Mouse (Mus musculus) ES-E14 (cell line): ENCODE data around the gene Akap2. TPM values are rescaled to one million over a fixed set of nuclear protein-coding genes. Genes with fewer than 3 reads are reported as not detected.

Source experiments
- DNase-seq: peaks from one replicate; pipeline ENCODE4 v3.0.0-alpha.2; 2013; ENCODE audit warnings: low read depth, low spot score
- H3K27ac ChIP-seq: 2 replicates; pipeline ENCODE4 v1.5.1; 2012; ENCODE audit warnings: low read depth, mild to moderate bottlenecking, low read length, moderate library complexity, mixed read lengths; ENCODE audit not compliant: poor library complexity, insufficient read depth, severe bottlenecking
- H3K36me3 ChIP-seq: 2 replicates; pipeline ENCODE4 v1.6.1; 2012; ENCODE audit warnings: mild to moderate bottlenecking, low read length, moderate library complexity, mixed read lengths; ENCODE audit not compliant: control insufficient read depth, poor library complexity, insufficient read depth, severe bottlenecking
- H3K4me1 ChIP-seq, 2 experiments: fragments of 150-350 bp in 1 of 2; sonication (generic) in 1 of 2; 2 replicates each; pipeline ENCODE4 v1.6.1; 2012; ENCODE audit warnings: low read length in 2 of 2, mild to moderate bottlenecking in 1 of 2, mixed read lengths in 1 of 2; ENCODE audit not compliant: control insufficient read depth in 2 of 2, insufficient read depth in 2 of 2, poor library complexity in 1 of 2
- H3K4me3 ChIP-seq, 2 experiments: fragments of 150-350 bp in 1 of 2; sonication (generic) in 1 of 2; 2 replicates each; pipeline ENCODE4 v1.5.1; 2012; ENCODE audit warnings: low read length in 2 of 2, low read depth in 1 of 2, mild to moderate bottlenecking in 1 of 2, mixed read lengths in 1 of 2; ENCODE audit not compliant: insufficient read depth in 1 of 2, poor library complexity in 1 of 2, severe bottlenecking in 1 of 2
- H3K9ac ChIP-seq: 2 replicates; pipeline ENCODE4 v1.6.1; 2012; ENCODE audit warnings: low read depth, mild to moderate bottlenecking, low read length, mixed read lengths; ENCODE audit not compliant: poor library complexity, insufficient read depth, severe bottlenecking
- H3K9me3 ChIP-seq: fragments of 150-350 bp; sonication (generic); 2 replicates; pipeline ENCODE4 v1.6.1; 2012; ENCODE audit warnings: low read depth, mild to moderate bottlenecking, low read length; ENCODE audit not compliant: control insufficient read depth, insufficient read depth
- CHD2 ChIP-seq: IDR thresholded peaks from 2 replicates; pipeline ENCODE4 v1.6.1; 2014; ENCODE audit warnings: mild to moderate bottlenecking, low read depth, low read length, inconsistent platforms
- HCFC1 ChIP-seq: IDR thresholded peaks from 2 replicates; pipeline ENCODE4 v1.6.1; 2012; ENCODE audit warnings: low read length, inconsistent platforms, borderline replicate concordance; ENCODE audit not compliant: insufficient read depth
- MAFK ChIP-seq: IDR thresholded peaks from 2 replicates; pipeline ENCODE4 v1.6.1; 2014; ENCODE audit warnings: mild to moderate bottlenecking, low read depth, low read length, inconsistent platforms; ENCODE audit not compliant: insufficient read depth
- ZC3H11A ChIP-seq: IDR thresholded peaks from 2 replicates; pipeline ENCODE4 v1.6.1; 2012; ENCODE audit warnings: low read depth, mild to moderate bottlenecking, inconsistent platforms, low read length, borderline replicate concordance
- ZNF384 ChIP-seq: IDR thresholded peaks from 2 replicates; pipeline ENCODE4 v1.6.1; 2012; ENCODE audit warnings: low read depth, low read length, inconsistent platforms
- in situ Hi-C, 2 experiments: fragments of 600-800 bp; cut with MboI; formaldehyde crosslinking; loops; one replicate each; pipeline ENCODE4 v1.15.1; 2025; ENCODE audit warnings: low sequenced_read_pairs in 2 of 2, inconsistent platforms in 1 of 2; ENCODE audit not compliant: unreplicated experiment in 2 of 2
- total RNA-seq: library from RNA; depleted of rRNA; stranded (reverse); fragments of 300-350 nt; gene quantifications from 2 replicates; pipeline ENCODE4 v1.2.3, GENCODE M21; 2012

Gene Akap2
- total RNA-seq, 1 experiment = 35.7 TPM

DNA sequence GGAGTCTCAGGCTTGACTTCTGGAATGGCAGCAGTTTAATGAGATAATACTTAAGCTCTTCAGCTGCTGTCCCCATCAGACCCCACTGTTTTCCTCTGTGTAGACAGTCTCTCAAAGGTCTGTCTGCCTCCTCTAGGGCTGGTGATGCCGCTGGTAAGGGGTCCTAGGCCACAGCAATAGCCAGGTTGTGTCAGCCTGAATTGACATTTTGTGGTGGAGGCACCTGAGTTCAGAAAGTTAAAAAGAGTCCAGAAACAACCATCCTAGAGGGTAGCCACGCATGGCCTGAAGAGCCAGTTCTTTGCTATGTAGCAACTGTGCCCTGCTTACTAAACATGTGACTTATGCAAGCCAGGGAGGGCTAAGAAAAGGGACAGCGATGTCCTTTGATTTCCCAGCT, 130.2 kb downstream of the Akap2 start:
- Histone ChIP-seq H3K27ac (no peak overlapping the region; the same call in 1 of the 2 replicates), H3K36me3 (peaks cover 3% of the 10 kb centered on the region; the same call in 1 of the 2 replicates), H3K9me3 (no peaks in the 10 kb centered on the region), H3K4me1 (peaks cover 3 to 6% of the 10 kb centered on the region in 2 experiments; a peak in 1 of 4 replicates), H3K4me3 (no peak overlapping the region), H3K9ac (no peak overlapping the region)
- no peak for DNase-seq
- in situ Hi-C loops = no loop called here
- no peak for TF ChIP-seq MAFK

DNA sequence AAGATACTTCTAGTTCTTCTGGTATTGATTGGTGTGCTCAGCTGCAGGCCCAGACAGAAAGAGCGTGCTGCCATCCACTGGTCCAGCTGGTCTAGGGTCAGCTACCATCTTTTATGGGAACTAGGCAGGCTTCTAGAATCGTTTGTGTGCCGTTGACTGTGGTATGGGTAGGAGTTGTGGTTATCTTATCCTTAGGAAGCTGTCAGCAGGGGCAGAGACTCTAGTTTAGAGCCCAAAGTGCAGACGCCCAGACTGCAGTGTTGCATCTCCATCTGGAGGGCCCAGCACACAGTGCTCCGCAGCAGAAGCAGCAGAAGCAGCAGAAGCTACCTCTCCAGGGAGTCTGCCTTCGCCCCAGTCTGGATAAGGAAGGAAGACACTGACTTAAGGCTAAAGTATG, 132.0 kb downstream of the Akap2 start:
- H3K9ac ChIP-seq = no peak overlapping the region
- peaks cover 4% of the 10 kb centered on the region for H3K36me3 ChIP-seq
- TF ChIP-seq MAFK = no peak
- no peak for TF ChIP-seq ZC3H11A
- TF ChIP-seq CHD2 = no peak
- TF ChIP-seq HCFC1 = no peak
- no peak for TF ChIP-seq ZNF384
- 0 out of 2 replicates have a peak, but pooled peaks cover 2% of the 10 kb centered on the region for H3K9me3 ChIP-seq
- no peak for DNase-seq
- H3K4me1 ChIP-seq = peaks cover 3% of the 10 kb centered on the region in 2 experiments; a peak in 1 of 4 replicates
- no peak overlapping the region for H3K4me3 ChIP-seq
- in situ Hi-C loops = no loop called here
- H3K27ac ChIP-seq = no peak overlapping the region

DNA sequence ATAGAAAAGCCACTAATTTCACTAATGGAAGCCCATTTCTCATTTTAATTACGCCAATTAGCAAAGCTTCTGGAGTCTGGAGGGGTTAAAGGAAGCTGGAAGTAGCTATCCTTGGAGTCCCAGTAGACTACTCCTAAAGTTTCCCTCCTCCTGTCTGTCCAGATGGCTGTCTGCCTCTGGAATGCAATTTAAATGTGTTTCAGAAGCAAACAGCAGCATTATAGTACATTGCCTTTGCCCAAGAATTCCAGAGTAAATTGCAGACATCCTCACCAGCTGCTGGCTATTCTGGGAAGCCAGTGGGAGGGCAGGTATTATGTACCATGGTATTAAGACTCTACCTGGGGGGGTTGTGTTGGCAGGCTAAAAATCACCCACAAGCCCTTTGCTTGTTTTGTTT, 134.3 kb downstream of the Akap2 start:
- H3K36me3 ChIP-seq = peaks cover 26% of the 10 kb centered on the region

DNA sequence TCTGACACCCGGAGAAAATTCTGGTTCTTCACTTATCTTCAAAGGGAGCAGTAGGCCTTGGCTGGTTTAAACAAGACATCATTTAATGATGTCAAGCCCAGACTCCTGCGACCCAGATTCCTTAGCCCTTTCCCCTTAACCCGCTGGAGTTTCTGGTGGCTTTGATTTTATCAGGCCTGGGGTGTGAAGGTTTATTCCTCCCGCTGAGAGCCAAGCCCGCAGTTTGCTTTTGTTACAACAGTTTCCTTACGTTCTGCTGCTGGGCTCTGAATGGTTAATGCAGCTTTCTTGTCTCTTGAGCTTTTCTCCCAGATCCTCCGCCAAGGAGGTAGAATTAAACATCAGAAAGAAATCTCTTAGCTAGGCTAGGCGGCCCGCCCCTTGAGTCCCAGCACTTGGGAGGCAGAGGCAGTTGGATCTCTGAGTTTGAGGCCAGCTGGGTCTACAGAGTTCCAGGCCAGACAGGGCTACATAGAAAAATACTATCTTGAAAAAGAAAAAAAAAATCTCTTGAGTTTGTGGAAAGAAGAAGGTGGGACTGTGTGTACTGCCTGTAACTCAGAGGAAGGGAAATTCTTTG, 135.1 kb downstream of the Akap2 start:
- Histone ChIP-seq H3K9me3 (0 out of 2 replicates have a peak, but pooled peaks cover 2% of the 10 kb centered on the region), H3K9ac (no peak overlapping the region), H3K27ac (no peak overlapping the region; the same call in 1 of the 2 replicates), H3K4me3 (no peak overlapping the region), H3K36me3 (peaks cover 28% of the 10 kb centered on the region), H3K4me1 (peaks cover 2 to 3% of the 10 kb centered on the region in 2 experiments; a peak in 1 of 4 replicates)
- in situ Hi-C loops = no loop called here
- no peak for DNase-seq
- TF ChIP-seq ZNF384 (no peak), ZC3H11A (no peak), MAFK (no peak), HCFC1 (no peak), CHD2 (no peak)

More for the DNA sequence above, 134.3 kb downstream of the Akap2 start:
- no peak overlapping the region for H3K27ac ChIP-seq
- TF ChIP-seq MAFK = no peak
- TF ChIP-seq HCFC1 = no peak
- TF ChIP-seq ZNF384 = no peak
- no peak for TF ChIP-seq CHD2
- TF ChIP-seq ZC3H11A = no peak
- H3K4me3 ChIP-seq = no peak overlapping the region
- no peak overlapping the region for H3K9ac ChIP-seq
- in situ Hi-C loops = no loop called here
- peaks cover 2 to 3% of the 10 kb centered on the region in 2 experiments; a peak in 1 of 4 replicates for H3K4me1 ChIP-seq
- no peak for DNase-seq
- 0 out of 2 replicates have a peak, but pooled peaks cover 2% of the 10 kb centered on the region for H3K9me3 ChIP-seq

DNA sequence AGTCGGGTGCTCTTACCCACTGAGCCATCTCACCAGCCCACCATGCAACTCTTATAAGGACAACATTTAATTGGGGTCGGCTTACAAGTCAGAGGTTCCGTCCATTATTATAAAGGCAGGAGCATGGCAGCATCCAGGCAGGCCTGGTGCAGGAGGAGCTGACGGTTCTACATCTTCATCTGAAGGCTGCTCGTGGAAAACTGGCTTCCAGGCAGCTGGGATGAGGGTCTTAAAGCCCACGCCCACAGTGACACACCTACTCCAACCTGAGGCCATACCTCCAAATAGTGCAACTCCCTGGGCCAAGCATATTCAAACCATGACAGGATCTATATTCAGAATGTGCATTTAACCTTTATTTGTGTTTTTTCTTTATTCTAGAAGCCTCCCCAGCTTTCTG, 136.7 kb downstream of the Akap2 start:
- H3K4me1 ChIP-seq = peaks cover 2 to 3% of the 10 kb centered on the region in 2 experiments; a peak in 1 of 4 replicates
- in situ Hi-C loops = no loop called here
- DNase-seq = no peak
- no peak overlapping the region for H3K9ac ChIP-seq
- TF ChIP-seq MAFK (no peak), CHD2 (no peak), ZC3H11A (no peak), HCFC1 (no peak), ZNF384 (no peak)
- no peak overlapping the region for H3K4me3 ChIP-seq
- no peak overlapping the region for H3K27ac ChIP-seq
- peaks cover 28% of the 10 kb centered on the region for H3K36me3 ChIP-seq
- H3K9me3 ChIP-seq = 0 out of 2 replicates have a peak, but pooled peaks cover 2% of the 10 kb centered on the region
